Mouse (Mus musculus) cortical plate, adult 2 months (tissue): Measurements from ENCODE around the gene Pnrc1. TPM values are rescaled to one million over a fixed set of nuclear protein-coding genes. Genes with fewer than 3 reads are reported as not detected.
"Not testable (repeated sequence)": the region's sequence is repeated elsewhere in the genome, so short reads cannot be mapped to it uniquely, and the experiment has no call there.

Experiments
- H3K27ac ChIP-seq: fragments of 200-500 bp; 2 replicates; pipeline ENCODE4 v1.5.1; 2012; ENCODE audit warnings: low read length, control low read depth, inconsistent platforms; ENCODE audit not compliant: insufficient read depth
- H3K4me1 ChIP-seq: fragments of 200-500 bp; 2 replicates; pipeline ENCODE4 v1.6.1; 2011; ENCODE audit warnings: low read length; ENCODE audit not compliant: control insufficient read depth, insufficient read depth
- H3K4me3 ChIP-seq: fragments of 200-500 bp; 2 replicates; pipeline ENCODE4 v1.5.1; 2011; ENCODE audit warnings: mild to moderate bottlenecking, low read length, control low read depth; ENCODE audit not compliant: insufficient read depth
- CTCF ChIP-seq: fragments of 200-500 bp; IDR thresholded peaks from 2 replicates; pipeline ENCODE4 v1.5.1; 2011; ENCODE audit warnings: mild to moderate bottlenecking, control low read depth, low read length; ENCODE audit not compliant: insufficient read depth; ENCODE audit errors: extremely low read depth
- POLR2A ChIP-seq: fragments of 200-500 bp; IDR thresholded peaks from 2 replicates; pipeline ENCODE4 v1.6.1; 2011; ENCODE audit warnings: mild to moderate bottlenecking, low read length, control low read depth; ENCODE audit not compliant: insufficient read depth; ENCODE audit errors: extremely low read depth
- polyA plus RNA-seq: library from polyadenylated mRNA; depleted of rRNA; stranded (reverse); fragments of >200 nt; gene quantifications from 2 replicates; pipeline ENCODE4 v1.2.3, GENCODE M21; 2012

Gene Pnrc1
- polyA plus RNA-seq, 1 experiment, result 44.5 TPM

- H3K4me3 ChIP-seq, result no peak overlapping the region
- H3K27ac ChIP-seq, result no peak overlapping the region
- no peaks in the 10 kb centered on the region for H3K4me1 ChIP-seq
- no peak for TF ChIP-seq POLR2A
- TF ChIP-seq CTCF, result no peak
Measured at GRCm38 (mm10) chr4:33303057-33303456, 13.1 kb upstream of the Pnrc1 start.

- H3K4me3 ChIP-seq, H3K27ac ChIP-seq, H3K4me1 ChIP-seq: not testable (repeated sequence)
Measured at GRCm38 (mm10) chr4:33300891-33301665, 11.1 kb upstream of the Pnrc1 start.

GRCm38 (mm10) chr4:33292409-33293370 is 2.7 kb upstream of the Pnrc1 start:
- TF ChIP-seq POLR2A (no peak), CTCF (peak; percentile 85)
- no peak overlapping the region for H3K4me3 ChIP-seq
- H3K4me1 ChIP-seq, result no peaks in the 10 kb centered on the region
- no peak overlapping the region for H3K27ac ChIP-seq

- TF ChIP-seq POLR2A, result no peak
- no peak for TF ChIP-seq CTCF
- Histone ChIP-seq H3K4me1 (no peaks in the 10 kb centered on the region), H3K4me3 (no peak overlapping the region), H3K27ac (no peak overlapping the region)
Measured at GRCm38 (mm10) chr4:33290878-33291277, 915 bp upstream of the Pnrc1 start.

- TF ChIP-seq CTCF (no peak), POLR2A (no peak)
- H3K27ac ChIP-seq, result no peak overlapping the region
- no peaks in the 10 kb centered on the region for H3K4me1 ChIP-seq
- peak overlapping the region; percentile 34 for H3K4me3 ChIP-seq
Measured at GRCm38 (mm10) chr4:33289106-33289650, 785 bp downstream of the Pnrc1 start.

- TF ChIP-seq CTCF (no peak), POLR2A (no peak)
- Histone ChIP-seq H3K4me1 (no peaks in the 10 kb centered on the region), H3K27ac (no peak overlapping the region), H3K4me3 (no peak overlapping the region)
Measured at GRCm38 (mm10) chr4:33285448-33285847, 4.5 kb downstream of the Pnrc1 start.

GRCm38 (mm10) chr4:33284083-33284880 is 5.7 kb downstream of the Pnrc1 start:
- TF ChIP-seq CTCF (no peak), POLR2A (no peak)
- H3K4me3 ChIP-seq, result no peak overlapping the region
- H3K4me1 ChIP-seq, result no peaks in the 10 kb centered on the region
- H3K27ac ChIP-seq, result no peak overlapping the region

GRCm38 (mm10) chr4:33281891-33282685 is 7.9 kb downstream of the Pnrc1 start:
- TF ChIP-seq POLR2A, result no peak
- no peak for TF ChIP-seq CTCF
- H3K27ac ChIP-seq, result no peak overlapping the region
- no peaks in the 10 kb centered on the region for H3K4me1 ChIP-seq
- H3K4me3 ChIP-seq, result no peak overlapping the region

GRCm38 (mm10) chr4:33273437-33273836 is 16.5 kb downstream of the Pnrc1 start:
- TF ChIP-seq POLR2A (no peak), CTCF (no peak)
- Histone ChIP-seq H3K4me1 (no peaks in the 10 kb centered on the region), H3K4me3 (no peak overlapping the region), H3K27ac (no peak overlapping the region)
